13 mouse cellular contexts compared by ENCODE assay signal in the genomic region with DNA sequence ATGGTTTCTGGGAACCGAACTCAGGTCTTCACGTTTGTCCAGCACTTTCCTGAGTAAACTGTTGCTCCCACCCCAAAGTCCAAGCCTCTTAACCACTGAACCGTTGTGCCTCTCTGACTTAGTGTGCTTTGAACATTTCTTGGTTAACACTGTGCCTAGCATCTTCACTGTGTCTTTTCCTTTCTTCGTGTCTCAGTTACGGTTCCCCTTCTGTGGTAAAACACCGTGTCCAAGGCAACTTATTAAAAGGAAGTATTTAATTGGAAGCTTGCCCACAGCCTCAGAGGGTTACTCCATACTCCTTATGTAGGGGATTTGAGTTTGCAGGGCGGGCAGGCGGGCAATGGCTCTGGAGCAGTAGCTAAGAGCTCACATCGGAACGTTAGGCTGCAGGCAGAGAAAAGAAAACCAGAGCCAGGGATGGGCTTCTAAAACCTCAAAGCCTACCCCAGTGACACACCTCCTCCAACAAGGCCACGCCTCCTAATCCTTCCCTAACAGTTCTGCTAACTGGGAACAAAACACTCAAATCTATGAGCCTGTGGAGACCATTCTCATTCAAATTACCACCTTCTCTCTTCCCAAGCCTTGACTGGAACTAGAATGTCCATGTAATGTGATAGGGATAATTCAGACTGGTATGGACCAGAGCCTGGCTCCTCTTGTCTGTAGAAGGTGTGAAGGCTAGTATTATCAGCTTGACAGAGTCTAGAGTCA. TPM values are rescaled to one million over a fixed set of nuclear protein-coding genes. Genes with fewer than 3 reads are reported as not detected.
A peak's percentile ranks its signal among the peaks of the same experiment; 100 is the strongest.
DNase-seq lines count a peak whose midpoint lies in the region; ATAC-seq and TF ChIP-seq lines count a peak whose summit lies in the region.
"Had no signal": no experiment of that assay in that cellular context is flagged by ENCODE, and none has a peak within 500 bp of the region (broad histone marks: within the 10 kb centered on the region; RNA-seq: fewer than 3 reads in every experiment).

No protein-coding gene starts in this region.

- intact Hi-C loops in heart, postnatal 10 days (cut with DNase I): no loop called here

- no peaks in the 10 kb centered on the region for H3K9me3 ChIP-seq in lung, postnatal 0 days (ENCODE audit: low read length)
- peaks cover 6% of the 10 kb centered on the region for H3K9me3 ChIP-seq in liver, embryonic 12.5 days (replicated peaks)
- H3K9me3 ChIP-seq: G1E had no signal

- H3K4me2 ChIP-seq in lung, postnatal 0 days (replicated peaks; ENCODE audit: low read depth, low read length): no peak overlapping the region
- H3K4me2 ChIP-seq in liver, embryonic 12.5 days: no peak overlapping the region

- no peak for ATAC-seq in lung, postnatal 0 days
- ATAC-seq in liver, embryonic 12.5 days: no peak
- ATAC-seq in cerebellum, adult (ENCODE audit: insufficient number of reproducible peaks, low FRiP score, low TSS enrichment): no peak
- ATAC-seq: hindbrain, embryonic 16.5 days had no signal

- no peak overlapping the region for H3K4me3 ChIP-seq in lung, postnatal 0 days (ENCODE audit: low read depth, low read length)
- no peak overlapping the region for H3K4me3 ChIP-seq in liver, embryonic 12.5 days
- H3K4me3 ChIP-seq in small intestine, adult 2 months (ENCODE audit: low read depth, low read length): no peak overlapping the region
- H3K4me3 ChIP-seq: midbrain, embryonic 10.5 days had no signal

- no peak for TF ChIP-seq EP300 in lung, postnatal 0 days (IDR thresholded peaks at IDR 0.05)

- peak; percentile 42 to 57 for DNase-seq in heart, adult 18-20 months
- no peak for DNase-seq in heart, postnatal 10 days
- DNase-seq in lung, postnatal 0 days (ENCODE audit: low spot score): peak; percentile 42
- DNase-seq in lung, postnatal 36 days: no peak
- DNase-seq in ovary, adult 18-20 months (ENCODE audit: low spot score): no peak
- DNase-seq: kidney, adult 9 months; thymus, postnatal 4 days had no signal

- 71% methylated on average over 11 of the region's 11 CpGs for WGBS in lung, postnatal 0 days
- WGBS in liver, embryonic 12.5 days (ENCODE audit: insufficient replicate concordance): 86% methylated on average over 11 of the region's 11 CpGs
- 86% methylated on average over 11 of the region's 11 CpGs for WGBS in small intestine, adult 2 months

- TF ChIP-seq CTCF in lung, postnatal 0 days (IDR thresholded peaks at IDR 0.05): no peak
- no peak for TF ChIP-seq CTCF in small intestine, adult 2 months (IDR thresholded peaks at IDR 0.05; ENCODE audit: extremely low read depth, insufficient read length, insufficient replicate concordance, low read depth, low read length)

- H3K36me3 ChIP-seq in lung, postnatal 0 days (ENCODE audit: insufficient read depth, low read length): no peaks in the 10 kb centered on the region
- H3K36me3 ChIP-seq in liver, embryonic 12.5 days: peaks cover 6% of the 10 kb centered on the region
- peaks cover 2% of the 10 kb centered on the region for H3K36me3 ChIP-seq in small intestine, adult 2 months (ENCODE audit: control insufficient read depth, insufficient read depth, low read length)
- H3K36me3 ChIP-seq: G1E had no signal

- peaks cover 3% of the 10 kb centered on the region; the same call in 1 of the 2 replicates for H3K4me1 ChIP-seq in lung, postnatal 0 days (ENCODE audit: insufficient read depth, low read depth, low read length)
- H3K4me1 ChIP-seq in liver, embryonic 12.5 days: peaks cover 65% of the 10 kb centered on the region
- H3K4me1 ChIP-seq in small intestine, adult 2 months (ENCODE audit: control insufficient read depth, insufficient read depth, insufficient read length, low read length): peaks cover 5% of the 10 kb centered on the region; the same call in 1 of the 2 replicates

- no peak for TF ChIP-seq POLR2A in small intestine, adult 2 months (IDR thresholded peaks at IDR 0.05; ENCODE audit: low read depth, low read length)

- no peak overlapping the region for H3K9ac ChIP-seq in lung, postnatal 0 days (replicated peaks; ENCODE audit: low read depth)
- no peak overlapping the region for H3K9ac ChIP-seq in liver, embryonic 12.5 days

- H3K27ac ChIP-seq in lung, postnatal 0 days (ENCODE audit: low read length): no peak overlapping the region
- H3K27ac ChIP-seq in liver, embryonic 12.5 days: peak overlapping the region; percentile 97
- H3K27ac ChIP-seq in small intestine, adult 2 months (ENCODE audit: insufficient read depth, low read depth, low read length): peak overlapping the region; percentile 57
- H3K27ac ChIP-seq: midbrain, embryonic 10.5 days had no signal

- H3K27me3 ChIP-seq in lung, postnatal 0 days (replicated peaks; ENCODE audit: insufficient read depth, low read length): no peaks in the 10 kb centered on the region
- no peaks in the 10 kb centered on the region for H3K27me3 ChIP-seq in liver, embryonic 12.5 days (replicated peaks)
- H3K27me3 ChIP-seq in small intestine, adult 2 months (ENCODE audit: control insufficient read depth, insufficient read depth, low read length): no peaks in the 10 kb centered on the region

RNA-seq across cellular contexts. Expression of a gene that starts 20.8 kb away (rescaled TPM):
- 10 to 100 TPM; 48.1 to 54.5 TPM for total RNA-seq in heart, adult 18-20 months (2021)
- total RNA-seq in heart, postnatal 10 days (2021): 100 to 1,000 TPM; 115 to 153 TPM
- 11.4 and 12.4 TPM in 2 replicates for polyA plus RNA-seq in lung, postnatal 0 days (2015; fragmentation: Nextera tagmentation; extraction: Ambion mirVana)
- polyA plus RNA-seq in liver, embryonic 12.5 days (2016; fragmentation: Nextera tagmentation; extraction: Ambion mirVana): 3.6 and 4.5 TPM in 2 replicates
- polyA plus RNA-seq in small intestine, adult 2 months (2012; rRNA removed): 4.4 and 6.8 TPM in 2 replicates
- polyA plus RNA-seq: G1E had no signal

RNA-seq across cellular contexts. Expression of a gene that starts 24.5 kb away (rescaled TPM):
- 1 to 10 TPM; 1.0 to 2.9 TPM for total RNA-seq in heart, adult 18-20 months (2021)
- total RNA-seq in heart, postnatal 10 days (2021): 1 to 10 TPM; 2.5 to 3.4 TPM
- polyA plus RNA-seq in lung, postnatal 0 days (2015; fragmentation: Nextera tagmentation; extraction: Ambion mirVana): 8.0 and 8.3 TPM in 2 replicates
- 4.1 and 5.3 TPM in 2 replicates for polyA plus RNA-seq in liver, embryonic 12.5 days (2016; fragmentation: Nextera tagmentation; extraction: Ambion mirVana)
- 12.6 and 25.3 TPM in 2 replicates for polyA plus RNA-seq in small intestine, adult 2 months (2012; rRNA removed)

Comparison
In these comparisons a context has a peak if more than half of its experiments do, and no peak if none do; other contexts are left out.
1. DNase-seq: peak in heart, adult 18-20 months (2 of 2) and lung, postnatal 0 days (single experiment); none in heart, postnatal 10 days (0 of 2), lung, postnatal 36 days (single experiment) and ovary, adult 18-20 months (single experiment).